Mouse (Mus musculus) forebrain, embryonic 11.5 days (tissue): ENCODE results near the gene Nup188. TPM values are rescaled to one million over a fixed set of nuclear protein-coding genes. Genes with fewer than 3 reads are reported as not detected.

ENCODE experiments used
- ATAC-seq: fragments of 200-750 bp; cut with Nextera tagmentation; replicated peaks from 2 replicates; pipeline ENCODE4 v1.8.0; 2017; ENCODE audit warnings: moderate TSS enrichment; ENCODE audit not compliant: low FRiP score
- DNase-seq: peaks from one replicate; pipeline ENCODE4 v3.0.0-alpha.2; 2017; ENCODE audit warnings: low spot score
- H3K27ac ChIP-seq: fragments of 300-500 bp; sonication (generic); 2 replicates; pipeline ENCODE4 v1.5.1; 2014; ENCODE audit warnings: low read depth, low read length
- H3K27me3 ChIP-seq: fragments of 300-500 bp; sonication (generic); 2 replicates; pipeline ENCODE4 v1.6.1; 2014; ENCODE audit warnings: mild to moderate bottlenecking, low read length, mixed read lengths; ENCODE audit not compliant: control insufficient read depth, insufficient read depth
- H3K36me3 ChIP-seq: fragments of 300-500 bp; sonication (generic); 2 replicates; pipeline ENCODE4 v1.6.1; 2014; ENCODE audit warnings: mild to moderate bottlenecking, low read length, moderate library complexity, mixed read lengths; ENCODE audit not compliant: control insufficient read depth, insufficient read depth
- H3K4me1 ChIP-seq: fragments of 300-500 bp; sonication (generic); replicated peaks from 2 replicates; pipeline ENCODE4 v1.6.1; 2014; ENCODE audit warnings: low read length, mixed read lengths; ENCODE audit not compliant: control insufficient read depth, insufficient read depth
- H3K4me2 ChIP-seq: fragments of 300-500 bp; sonication (generic); 2 replicates; pipeline ENCODE4 v1.6.1; 2014; ENCODE audit warnings: low read depth, mild to moderate bottlenecking, low read length, moderate library complexity, mixed read lengths; ENCODE audit not compliant: severe bottlenecking
- H3K4me3 ChIP-seq: fragments of 300-500 bp; sonication (generic); 2 replicates; pipeline ENCODE4 v1.5.1; 2014; ENCODE audit warnings: low read depth, low read length
- H3K9ac ChIP-seq: fragments of 300-500 bp; sonication (generic); 2 replicates; pipeline ENCODE4 v1.6.1; 2014; ENCODE audit warnings: low read length
- H3K9me3 ChIP-seq: fragments of 300-500 bp; sonication (generic); 2 replicates; pipeline ENCODE4 v1.6.1; 2016; ENCODE audit warnings: low read length, mixed read lengths; ENCODE audit not compliant: control insufficient read depth
- WGBS: fragments of 180-500 bp; shearing (Covaris S2); extraction: QIAGEN DNeasy Blood & Tissue Kit; methylation state at CpG from one replicate; pipeline ENCODE4 v1.1.7; 2014; 5-methylcytosine and 5-hydroxymethylcytosine counted together
- polyA plus RNA-seq: library from polyadenylated mRNA; unstranded; fragments of >200 nt; fragmentation: Nextera tagmentation; extraction: Ambion mirVana; gene quantifications from 2 replicates; pipeline ENCODE4 v1.2.1, GENCODE M21; 2014

Nup188 gene
- polyA plus RNA-seq, 1 experiment from 2014 or later = 65.8 TPM

DNA sequence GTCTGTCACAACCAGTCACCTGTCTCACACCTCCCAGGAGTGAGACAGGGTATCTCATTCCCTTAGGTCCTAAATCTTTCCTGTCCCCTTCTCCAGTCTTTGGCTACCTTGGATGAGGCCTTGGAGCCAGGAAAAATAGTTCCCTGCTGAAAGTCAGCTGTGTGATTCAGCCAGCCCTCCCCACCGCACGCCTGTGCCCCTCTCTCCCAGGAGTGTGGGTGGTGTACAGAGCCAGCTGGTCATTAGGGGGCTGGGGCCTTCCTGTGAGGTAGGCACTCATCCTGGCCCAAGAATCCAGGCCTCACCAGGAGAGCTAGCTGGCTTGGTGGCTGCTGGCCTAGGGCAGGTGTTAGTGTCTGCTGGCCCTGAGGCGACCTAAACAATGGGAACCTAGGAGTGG, 33.7 kb upstream of the Nup188 start:
- ATAC-seq = no peak

DNA sequence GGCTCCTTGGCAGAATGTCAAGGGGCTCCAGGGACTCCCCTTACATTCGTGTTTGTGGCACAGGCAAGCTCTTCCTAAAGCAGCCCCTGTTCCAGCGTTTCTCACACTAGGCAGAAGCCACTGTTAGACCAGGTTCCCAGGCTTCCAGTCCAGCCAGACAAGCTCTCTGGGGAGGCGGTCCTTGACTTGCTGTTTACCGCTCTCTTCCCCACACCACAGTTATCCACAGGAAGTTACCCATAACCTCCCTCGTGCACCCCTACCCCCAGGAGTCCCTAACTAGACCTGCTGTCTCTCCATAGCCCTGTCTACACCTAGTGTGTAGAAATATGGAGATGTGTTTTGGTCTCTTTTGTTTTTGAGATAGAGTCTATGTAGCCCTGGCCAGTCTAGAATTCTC, 32.4 kb upstream of the Nup188 start:
- H3K36me3 ChIP-seq = peaks cover 18% of the 10 kb centered on the region
- no peak overlapping the region for H3K4me2 ChIP-seq
- no peaks in the 10 kb centered on the region for H3K27me3 ChIP-seq
- DNase-seq = no peak
- H3K9me3 ChIP-seq = no peaks in the 10 kb centered on the region
- H3K4me3 ChIP-seq = no peak overlapping the region
- no peak for ATAC-seq
- H3K9ac ChIP-seq = no peak overlapping the region
- no peak overlapping the region for H3K27ac ChIP-seq
- H3K4me1 ChIP-seq = no peaks in the 10 kb centered on the region
- WGBS = 86% methylated on average over 5 of the region's 5 CpGs

More for the DNA sequence above, 33.7 kb upstream of the Nup188 start:
- WGBS = 84% methylated on average over 3 of the region's 3 CpGs
- Histone ChIP-seq H3K27me3 (no peaks in the 10 kb centered on the region), H3K9me3 (no peaks in the 10 kb centered on the region), H3K4me2 (no peak overlapping the region), H3K36me3 (peaks cover 18% of the 10 kb centered on the region), H3K9ac (no peak overlapping the region), H3K4me3 (no peak overlapping the region), H3K4me1 (no peaks in the 10 kb centered on the region), H3K27ac (no peak overlapping the region)
- DNase-seq = no peak

DNA sequence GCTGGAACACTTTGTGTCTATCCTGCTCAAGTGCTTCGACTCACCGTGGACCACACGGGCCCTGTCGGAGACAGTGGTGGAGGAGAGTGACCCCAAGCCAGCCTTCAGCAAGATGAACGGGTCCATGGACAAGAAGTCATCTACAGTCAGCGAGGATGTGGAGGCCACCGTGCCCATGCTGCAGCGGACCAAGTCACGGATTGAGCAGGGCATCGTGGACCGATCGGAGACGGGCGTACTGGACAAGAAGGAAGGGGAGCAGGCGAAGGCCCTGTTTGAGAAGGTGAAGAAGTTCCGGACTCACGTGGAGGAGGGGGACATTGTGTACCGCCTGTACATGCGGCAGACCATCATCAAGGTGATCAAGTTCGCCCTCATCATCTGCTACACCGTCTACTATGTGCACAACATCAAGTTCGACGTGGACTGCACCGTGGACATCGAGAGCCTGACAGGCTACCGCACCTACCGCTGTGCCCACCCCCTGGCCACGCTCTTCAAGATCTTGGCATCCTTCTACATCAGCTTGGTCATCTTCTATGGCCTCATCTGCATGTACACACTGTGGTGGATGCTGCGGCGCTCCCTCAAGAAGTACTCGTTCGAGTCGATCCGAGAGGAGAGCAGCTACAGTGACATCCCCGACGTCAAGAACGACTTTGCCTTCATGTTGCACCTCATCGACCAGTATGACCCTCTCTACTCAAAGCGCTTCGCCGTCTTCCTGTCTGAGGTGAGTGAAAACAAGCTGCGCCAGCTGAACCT, 30.4 kb upstream of the Nup188 start:
- H3K4me1 ChIP-seq = no peaks in the 10 kb centered on the region
- WGBS = 97% methylated on average over 42 of the region's 42 CpGs
- DNase-seq (no peak), ATAC-seq (no peak)
- no peak overlapping the region for H3K27ac ChIP-seq
- H3K4me3 ChIP-seq = no peak overlapping the region
- peaks cover 18% of the 10 kb centered on the region for H3K36me3 ChIP-seq
- H3K9me3 ChIP-seq = no peaks in the 10 kb centered on the region
- H3K9ac ChIP-seq = no peak overlapping the region
- no peak overlapping the region for H3K4me2 ChIP-seq
- no peaks in the 10 kb centered on the region for H3K27me3 ChIP-seq

DNA sequence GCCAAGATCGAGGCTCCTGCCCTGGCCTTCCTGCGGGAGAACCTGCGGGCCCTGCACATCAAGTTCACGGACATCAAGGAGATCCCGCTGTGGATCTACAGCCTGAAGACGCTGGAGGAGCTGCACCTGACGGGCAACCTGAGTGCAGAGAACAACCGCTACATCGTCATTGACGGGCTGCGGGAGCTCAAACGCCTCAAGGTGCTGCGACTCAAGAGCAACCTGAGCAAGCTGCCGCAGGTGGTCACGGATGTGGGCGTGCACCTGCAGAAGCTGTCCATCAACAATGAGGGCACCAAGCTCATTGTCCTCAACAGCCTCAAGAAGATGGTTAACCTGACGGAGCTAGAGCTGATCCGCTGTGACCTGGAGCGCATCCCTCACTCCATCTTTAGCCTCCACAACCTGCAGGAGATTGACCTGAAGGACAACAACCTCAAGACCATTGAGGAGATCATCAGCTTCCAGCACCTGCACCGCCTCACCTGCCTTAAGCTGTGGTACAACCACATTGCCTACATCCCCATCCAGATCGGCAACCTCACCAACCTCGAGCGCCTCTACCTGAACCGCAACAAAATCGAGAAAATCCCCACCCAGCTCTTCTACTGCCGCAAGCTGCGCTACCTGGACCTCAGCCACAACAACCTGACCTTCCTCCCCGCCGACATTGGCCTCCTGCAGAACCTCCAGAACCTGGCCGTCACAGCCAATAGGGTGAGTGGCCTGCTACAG, 29.4 kb upstream of the Nup188 start:
- H3K4me3 ChIP-seq = no peak overlapping the region

DNA sequence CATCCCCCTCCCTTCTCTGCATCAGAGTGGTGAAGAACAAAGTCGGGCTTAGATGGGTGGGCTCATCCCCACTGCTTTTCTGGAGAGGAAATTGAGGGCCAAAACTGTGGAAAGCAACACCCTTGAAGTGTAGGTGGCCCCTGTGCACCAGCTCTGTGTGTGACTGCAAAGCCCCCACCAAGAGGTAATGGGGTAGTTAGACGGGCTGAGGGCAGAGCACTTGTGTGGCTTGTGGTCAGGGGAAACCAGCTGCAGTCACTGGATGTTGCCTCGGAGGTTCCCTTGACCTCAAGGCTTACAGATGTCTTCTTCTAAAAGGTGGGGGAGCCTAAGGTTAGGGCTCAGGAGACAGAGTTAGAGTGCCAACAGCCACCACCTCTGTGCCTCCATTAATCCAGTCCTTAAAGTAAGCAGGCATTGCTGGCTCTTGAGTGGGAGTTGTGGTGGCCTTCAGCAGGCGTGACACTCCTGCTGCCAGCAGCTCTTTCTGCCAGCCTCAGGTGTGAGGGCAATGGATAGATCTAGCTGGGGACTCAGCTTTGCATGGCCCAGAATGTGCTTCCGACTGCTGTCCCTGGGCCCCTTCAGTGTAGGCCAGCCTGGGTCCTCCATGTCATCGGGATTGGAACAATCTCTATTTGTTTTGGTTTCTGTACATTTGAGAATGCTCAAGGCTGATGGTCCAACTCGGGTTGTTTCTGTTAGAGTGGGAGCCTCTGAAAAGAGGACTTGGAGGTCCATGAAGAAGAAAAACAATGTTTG, 28.3 kb upstream of the Nup188 start:
- ATAC-seq (no peak), DNase-seq (no peak)
- H3K4me3 ChIP-seq = no peak overlapping the region
- 88% methylated on average over 7 of the region's 7 CpGs for WGBS
- no peak overlapping the region for H3K9ac ChIP-seq
- H3K36me3 ChIP-seq = peaks cover 24% of the 10 kb centered on the region
- no peaks in the 10 kb centered on the region for H3K4me1 ChIP-seq
- no peaks in the 10 kb centered on the region for H3K9me3 ChIP-seq
- no peaks in the 10 kb centered on the region for H3K27me3 ChIP-seq
- no peak overlapping the region for H3K4me2 ChIP-seq
- no peak overlapping the region for H3K27ac ChIP-seq

More for the DNA sequence above, 29.4 kb upstream of the Nup188 start:
- no peaks in the 10 kb centered on the region for H3K9me3 ChIP-seq
- no peaks in the 10 kb centered on the region for H3K27me3 ChIP-seq
- WGBS = 96% methylated on average over 30 of the region's 30 CpGs
- no peak for DNase-seq
- ATAC-seq = no peak
- peaks cover 19% of the 10 kb centered on the region for H3K36me3 ChIP-seq
- no peak overlapping the region for H3K27ac ChIP-seq
- no peaks in the 10 kb centered on the region for H3K4me1 ChIP-seq
- no peak overlapping the region for H3K9ac ChIP-seq
- H3K4me2 ChIP-seq = no peak overlapping the region

DNA sequence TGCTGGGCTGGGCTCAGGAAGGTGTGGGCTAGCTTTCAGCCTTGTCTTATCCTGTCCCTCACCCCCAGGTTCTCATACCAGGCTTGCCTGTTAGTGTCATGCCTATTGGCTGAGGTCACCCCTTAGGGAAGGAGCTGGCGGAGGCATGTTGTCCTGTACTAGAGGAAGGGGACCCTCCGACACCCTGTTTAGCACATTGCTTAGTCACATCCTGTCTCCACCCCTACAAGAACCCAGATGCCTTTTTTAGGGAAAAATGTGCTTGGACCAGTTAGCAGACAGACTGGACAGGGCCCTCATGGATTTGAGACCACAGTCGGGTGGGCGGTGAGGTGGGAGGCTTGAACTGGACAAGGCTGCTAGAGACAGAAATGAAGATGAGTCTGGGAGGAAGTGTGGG, 27.6 kb upstream of the Nup188 start:
- 96% methylated on average over 4 of the region's 4 CpGs for WGBS
- Histone ChIP-seq H3K27ac (no peak overlapping the region), H3K36me3 (peaks cover 27% of the 10 kb centered on the region)

DNA sequence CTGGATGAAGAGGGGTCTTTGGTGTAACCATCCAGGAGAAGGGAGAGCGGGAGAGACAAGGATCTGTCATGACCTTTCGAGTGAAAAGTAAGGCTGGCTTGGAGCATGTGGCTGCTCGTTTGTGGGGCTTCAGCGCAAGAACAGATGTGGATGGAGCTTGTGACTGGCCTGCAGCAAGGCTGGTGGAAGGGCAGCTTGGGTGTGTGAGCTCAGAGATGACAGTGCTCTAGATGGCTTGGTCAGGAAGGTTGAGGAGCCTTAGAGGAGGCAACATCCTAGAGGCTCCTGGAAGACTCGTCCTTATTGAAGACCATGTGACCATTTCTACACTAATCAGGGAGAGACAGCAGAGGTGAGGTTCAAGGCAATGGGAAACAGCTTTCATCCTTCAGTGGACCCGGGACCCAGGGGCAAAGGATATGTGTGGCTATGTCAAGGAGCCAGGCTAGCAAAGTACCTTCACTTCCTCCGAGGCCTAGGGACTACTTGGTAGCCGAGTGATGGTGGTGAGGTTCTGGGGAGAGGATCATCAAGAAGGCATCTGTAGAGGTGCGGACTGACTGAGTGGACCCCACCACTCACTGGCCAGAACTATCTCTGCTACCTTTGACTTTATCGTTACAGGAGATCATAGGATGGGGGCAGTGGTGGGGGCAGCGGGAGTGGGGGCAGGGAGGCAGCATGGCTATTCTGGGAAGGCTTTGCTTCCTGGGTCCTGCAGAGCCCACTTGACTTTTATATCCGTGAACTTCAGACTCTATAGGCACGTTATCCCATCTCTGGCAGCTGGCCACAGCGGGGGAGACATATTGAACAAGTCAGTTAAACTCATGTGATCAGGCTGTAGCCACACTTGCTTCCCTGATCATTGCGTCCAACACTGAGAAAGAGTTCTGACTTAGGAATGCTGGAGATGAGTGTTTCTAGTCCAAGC, 26.8 kb upstream of the Nup188 start:
- DNase-seq (no peak), ATAC-seq (no peak)
- no peak overlapping the region for H3K4me3 ChIP-seq
- H3K9me3 ChIP-seq = no peaks in the 10 kb centered on the region
- H3K9ac ChIP-seq = no peak overlapping the region
- no peak overlapping the region for H3K4me2 ChIP-seq
- no peaks in the 10 kb centered on the region for H3K27me3 ChIP-seq
- H3K4me1 ChIP-seq = no peaks in the 10 kb centered on the region
- peaks cover 27% of the 10 kb centered on the region for H3K36me3 ChIP-seq
- no peak overlapping the region for H3K27ac ChIP-seq
- 93% methylated on average over 15 of the region's 15 CpGs for WGBS

More for the DNA sequence above, 27.6 kb upstream of the Nup188 start:
- Histone ChIP-seq H3K4me3 (no peak overlapping the region), H3K4me1 (no peaks in the 10 kb centered on the region), H3K9ac (no peak overlapping the region), H3K4me2 (no peak overlapping the region), H3K9me3 (no peaks in the 10 kb centered on the region), H3K27me3 (no peaks in the 10 kb centered on the region)
- no peak for DNase-seq
- no peak for ATAC-seq
